Mouse (Mus musculus): ENCODE data around the gene Msh4.

GRCm38 (mm10) chr3:153844030-153844429, 61.9 kb downstream of the Msh4 start, which contains the start of gene Asb17:
- TF ChIP-seq POLR2A (IDR thresholded peaks at IDR 0.05; ENCODE audit: insufficient read depth, low read depth, low read length): no peak
- TF ChIP-seq CTCF (IDR thresholded peaks at IDR 0.05): no peak
- TF ChIP-seq EP300 (IDR thresholded peaks at IDR 0.05; ENCODE audit: insufficient read depth, low read depth, low read length): no peak

All from heart, adult 2 months (tissue).